Mouse (Mus musculus): Measurements from ENCODE around the gene Gm49333. TPM values are rescaled to one million over a fixed set of nuclear protein-coding genes. Genes with fewer than 3 reads are reported as not detected.
"Not testable (repeated sequence)": the region's sequence is repeated elsewhere in the genome, so short reads cannot be mapped to it uniquely, and the experiment has no call there.

Gm49333 gene
- total RNA-seq, 2 experiments from 2014 or later, result 0.11 to 0.17 TPM

DNA sequence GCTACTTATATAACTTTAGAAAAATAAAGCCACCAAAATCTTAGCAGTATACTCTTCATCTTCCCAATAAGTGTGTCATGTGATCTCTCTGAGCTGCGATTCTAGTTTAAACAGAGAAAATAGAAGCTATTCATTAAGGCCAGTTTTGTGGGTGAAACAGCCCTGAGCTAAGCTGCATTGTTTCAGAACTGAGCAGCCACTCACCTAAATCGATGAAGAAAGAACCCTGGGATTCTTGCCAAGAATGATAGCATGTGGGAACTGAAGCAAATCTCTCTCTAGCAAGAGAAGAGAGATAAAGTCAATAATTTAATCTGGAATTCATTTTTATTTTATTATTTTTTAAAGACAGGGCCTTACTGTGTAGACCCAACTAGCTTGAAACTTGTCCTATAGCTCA lies 11.8 kb downstream of the Gm49333 start:
- DNase-seq (ENCODE audit: low spot score), result no peak

DNA sequence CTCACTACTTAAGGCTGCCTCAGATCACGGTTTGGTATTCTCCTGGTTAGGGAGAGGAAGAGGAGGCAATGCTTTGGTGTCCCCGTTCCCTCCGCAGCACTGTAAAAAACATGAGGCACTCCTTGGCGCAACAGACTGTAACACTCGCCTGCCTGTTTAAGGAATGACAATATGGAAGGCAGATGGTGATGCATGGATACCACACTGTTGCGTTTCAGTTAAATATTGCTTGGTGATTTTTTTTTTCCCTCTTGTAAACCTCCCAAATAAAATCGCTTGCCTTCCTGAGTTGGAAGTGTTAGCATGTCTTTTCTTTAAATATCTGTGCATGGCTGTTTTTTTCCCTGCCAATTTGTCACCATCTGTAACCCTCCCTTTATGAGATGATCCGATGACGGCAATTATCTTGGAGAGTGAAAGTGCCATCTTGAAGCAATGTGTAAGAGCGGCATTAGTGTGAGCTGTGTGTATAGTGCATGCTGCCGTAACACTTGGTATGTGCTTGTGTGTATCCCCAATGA lies 17.5 kb downstream of the Gm49333 start:
- no peak for DNase-seq (ENCODE audit: low spot score)

DNA sequence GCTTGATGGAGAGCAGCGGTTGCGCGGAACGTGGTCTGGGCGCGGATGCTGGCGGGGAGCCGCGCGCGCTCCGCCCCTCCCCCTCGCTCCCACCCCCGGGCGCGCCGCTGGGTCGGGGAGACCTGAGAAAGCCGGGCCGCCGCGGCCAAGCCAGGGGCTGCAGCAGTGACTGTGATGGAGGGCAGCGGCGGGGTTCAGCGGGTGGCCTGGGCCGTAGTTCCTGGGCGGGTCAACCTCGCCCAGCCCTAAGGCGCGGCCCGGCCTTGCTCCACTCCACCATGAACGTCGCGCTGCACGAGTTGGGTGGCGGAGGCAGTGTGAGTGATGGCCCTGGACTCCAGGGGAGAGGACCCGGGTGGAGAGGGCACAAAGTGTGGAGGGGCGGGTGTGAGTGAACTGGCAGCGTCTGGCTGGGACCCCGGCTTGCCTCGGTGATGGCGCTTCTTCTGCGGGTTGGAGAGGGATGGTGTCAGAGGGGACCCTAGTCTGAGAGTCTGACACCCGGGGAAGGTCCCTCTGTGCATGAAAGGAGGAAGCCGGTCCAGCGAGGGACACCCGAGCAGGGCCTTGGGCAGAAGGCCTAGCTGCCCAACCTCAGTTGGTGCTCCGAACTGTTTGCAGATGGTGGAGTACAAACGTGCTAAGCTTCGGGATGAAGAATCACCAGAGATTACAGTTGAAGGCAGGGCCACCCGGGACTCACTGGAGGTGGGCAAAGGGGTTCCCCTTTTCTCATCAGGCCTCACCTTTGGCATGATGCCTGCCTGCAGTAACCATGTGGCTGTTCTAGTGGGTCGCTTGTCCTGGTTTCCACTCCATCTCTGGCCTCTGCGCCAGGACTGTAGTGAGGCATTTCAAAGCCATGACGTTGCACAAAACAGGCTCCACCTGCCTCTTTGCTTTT lies 18.6 kb downstream of the Gm49333 start, which contains the start of gene Ece2:
Ece2 (plus strand) TSS at position 98 of the 904 bp plus-strand sequence.
- no peak for DNase-seq (ENCODE audit: low spot score)

DNA sequence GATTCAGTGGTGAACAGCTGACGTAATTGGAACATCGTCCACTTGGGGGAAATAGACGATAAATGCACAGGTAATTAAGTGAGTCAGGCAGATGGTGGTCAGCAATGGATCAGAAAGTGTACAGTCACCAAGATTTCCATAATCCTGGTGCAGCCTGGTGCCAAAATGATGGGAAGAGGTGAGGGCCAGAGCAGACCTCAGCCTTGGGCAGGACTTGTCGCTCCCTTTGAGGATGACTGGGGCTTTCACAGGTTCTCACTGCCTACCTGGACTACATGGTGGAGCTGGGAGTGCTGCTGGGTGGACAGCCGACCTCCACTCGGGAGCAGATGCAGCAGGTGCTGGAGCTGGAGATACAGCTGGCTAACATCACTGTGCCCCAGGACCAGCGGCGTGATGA lies 26.0 kb downstream of the Gm49333 start:
- DNase-seq (ENCODE audit: low spot score), result no peak

DNA sequence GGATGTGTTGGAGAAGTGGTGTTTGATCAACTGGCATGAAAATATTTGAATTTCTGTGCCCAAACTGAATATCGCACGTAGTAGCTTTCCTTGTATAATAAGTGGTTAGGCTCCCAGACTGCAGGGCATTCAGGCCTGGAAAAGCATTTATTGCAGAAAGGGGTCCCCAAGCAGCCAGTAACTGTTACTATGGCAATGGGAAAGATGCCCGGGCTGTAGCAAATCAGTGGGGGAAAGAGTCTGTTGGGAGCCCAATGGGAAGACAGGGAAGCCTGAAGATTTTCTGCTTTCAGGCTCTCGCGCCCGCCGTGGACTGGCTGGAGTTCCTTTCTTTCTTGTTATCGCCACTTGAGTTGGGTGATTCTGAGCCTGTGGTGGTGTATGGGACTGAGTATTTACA lies 27.0 kb downstream of the Gm49333 start:
- DNase-seq (ENCODE audit: low spot score), result no peak

DNA sequence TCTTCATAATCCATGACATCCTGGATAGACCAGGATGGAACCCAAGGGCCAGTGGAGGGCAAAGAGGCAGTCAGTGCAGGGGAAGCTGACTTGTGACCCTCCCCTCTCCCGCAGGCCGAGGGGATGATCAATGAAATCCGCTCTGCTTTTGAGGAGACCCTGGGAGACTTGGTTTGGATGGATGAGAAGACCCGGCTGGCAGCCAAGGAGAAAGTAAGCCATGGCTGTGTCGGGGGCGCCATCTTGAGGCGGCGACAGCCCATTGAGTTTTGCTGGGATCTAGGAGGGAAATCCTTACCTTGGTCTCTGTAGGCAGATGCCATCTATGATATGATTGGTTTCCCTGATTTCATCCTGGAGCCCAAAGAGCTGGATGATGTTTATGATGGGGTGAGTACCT lies 30.8 kb downstream of the Gm49333 start:
- peak; percentile 68 for DNase-seq (ENCODE audit: low spot score)

DNA sequence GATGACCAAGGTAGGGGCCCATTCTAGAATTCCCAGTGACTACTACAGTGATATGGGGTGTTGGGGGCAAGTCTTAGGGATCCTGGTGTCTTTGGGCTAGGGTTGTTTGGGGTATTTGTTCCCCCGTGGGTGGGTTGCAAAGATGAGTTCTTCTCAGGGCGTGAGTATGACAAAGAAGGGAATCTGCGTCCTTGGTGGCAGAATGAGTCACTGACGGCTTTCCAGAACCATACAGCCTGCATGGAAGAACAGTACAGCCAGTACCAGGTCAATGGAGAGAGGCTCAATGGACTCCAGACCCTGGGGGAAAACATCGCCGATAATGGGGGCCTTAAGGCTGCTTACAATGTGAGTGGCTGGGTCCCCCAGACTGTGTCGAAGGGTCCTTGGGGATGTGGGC lies 32.5 kb downstream of the Gm49333 start:
- no peak for DNase-seq (ENCODE audit: low spot score)

DNA sequence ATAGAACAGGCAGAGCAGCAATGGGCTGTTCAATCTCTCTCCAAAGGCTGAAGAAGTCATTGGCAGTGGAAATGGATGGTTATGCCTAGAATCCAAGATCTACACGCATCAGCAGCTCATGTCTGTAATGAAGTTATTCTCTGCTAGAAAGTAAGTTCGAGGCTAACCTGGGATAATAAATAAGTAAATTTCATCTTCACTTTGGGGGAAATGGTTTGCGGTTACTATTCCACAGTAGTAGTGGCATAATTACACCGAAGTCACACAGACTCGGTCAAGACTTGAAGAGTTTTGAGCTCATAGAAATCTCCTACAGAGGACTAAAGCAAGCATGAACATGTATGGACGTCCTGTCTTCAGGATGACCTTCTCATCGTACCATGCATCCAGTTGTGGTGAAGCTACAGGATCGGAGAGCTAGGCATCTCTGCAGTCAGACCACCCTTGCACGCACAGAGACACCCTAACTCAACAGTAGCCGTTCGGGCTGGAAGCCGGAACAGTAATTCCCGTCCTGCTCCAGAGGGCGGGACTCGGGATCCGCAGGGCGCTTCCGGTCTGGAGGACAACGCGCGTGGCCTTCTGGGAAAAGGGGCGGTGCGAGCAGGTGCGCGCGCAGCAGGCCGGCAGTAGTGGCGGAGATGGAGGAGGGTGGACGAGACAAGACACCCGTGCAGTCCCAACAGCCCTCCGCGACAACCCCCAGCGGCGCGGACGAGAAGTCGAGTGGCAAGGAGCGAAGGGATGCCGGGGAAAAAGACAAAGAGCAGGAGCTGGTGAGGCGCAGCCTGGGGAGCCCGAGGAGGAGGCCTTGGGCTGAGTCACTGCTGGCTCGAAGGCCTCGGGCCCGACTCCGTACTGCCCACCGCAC lies 39.9 kb downstream of the Gm49333 start, which contains the start of gene Psmd2:
Psmd2 (plus strand) TSS at position 577 of the 871 bp plus-strand sequence.
- peak; percentile 97 for DNase-seq (ENCODE audit: low spot score)

DNA sequence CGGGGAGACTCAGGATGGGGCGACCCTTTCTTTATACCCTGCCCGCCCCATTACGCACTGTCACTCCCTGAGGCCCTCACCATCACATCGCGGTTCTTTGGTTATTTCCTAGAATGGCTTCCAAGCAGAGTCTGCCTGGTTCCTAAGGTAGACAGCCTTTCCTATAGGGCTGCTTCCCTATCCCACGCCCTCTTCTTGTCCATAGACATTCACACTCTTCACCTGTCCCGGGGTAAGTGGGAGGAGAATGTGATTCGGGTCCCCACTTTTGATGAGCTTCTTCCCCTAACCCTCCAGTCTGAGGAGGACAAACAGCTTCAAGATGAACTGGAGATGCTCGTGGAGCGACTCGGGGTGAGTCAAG lies 40.5 kb downstream of the Gm49333 start:
- DNase-seq (ENCODE audit: low spot score), result no peak

DNA sequence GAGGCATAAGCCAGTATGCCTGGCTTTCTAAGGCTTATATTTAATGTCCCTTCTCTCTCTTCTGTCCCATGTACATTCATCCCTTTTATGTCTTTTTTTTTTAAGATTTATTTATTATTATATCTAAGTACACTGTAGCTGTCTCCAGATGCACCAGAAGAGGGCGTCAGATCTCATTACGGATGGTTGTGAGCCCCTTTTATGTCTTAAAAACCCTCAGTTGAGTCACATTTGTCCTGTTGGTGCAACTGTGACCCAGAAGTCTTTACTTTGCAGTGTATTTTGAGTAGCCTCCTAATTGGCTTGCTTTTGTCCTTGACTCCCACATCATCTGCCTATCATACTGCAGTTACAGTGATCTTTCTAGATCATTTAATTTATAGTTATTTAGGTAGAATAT lies 41.9 kb downstream of the Gm49333 start:
- no peak for DNase-seq (ENCODE audit: low spot score)

DNA sequence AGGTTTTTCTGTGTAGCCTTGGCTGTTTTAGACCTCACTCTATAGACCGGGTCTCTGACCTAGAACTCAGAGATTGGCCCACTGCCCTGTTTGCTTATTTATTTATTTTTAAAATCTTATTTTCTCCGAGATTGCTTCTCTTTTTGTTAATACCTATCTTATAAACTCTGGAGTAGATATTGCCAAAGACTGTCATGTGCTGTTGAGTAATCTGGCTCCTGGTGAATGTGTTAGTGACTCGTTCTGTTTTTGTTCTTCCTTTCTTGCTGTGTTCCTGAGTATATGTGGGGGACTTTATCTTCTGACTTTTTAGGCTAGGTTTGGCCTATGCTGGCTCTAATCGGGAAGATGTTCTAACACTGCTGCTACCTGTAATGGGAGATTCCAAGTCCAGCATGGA lies 46.3 kb downstream of the Gm49333 start:
- DNase-seq (ENCODE audit: low spot score), result no peak

DNA sequence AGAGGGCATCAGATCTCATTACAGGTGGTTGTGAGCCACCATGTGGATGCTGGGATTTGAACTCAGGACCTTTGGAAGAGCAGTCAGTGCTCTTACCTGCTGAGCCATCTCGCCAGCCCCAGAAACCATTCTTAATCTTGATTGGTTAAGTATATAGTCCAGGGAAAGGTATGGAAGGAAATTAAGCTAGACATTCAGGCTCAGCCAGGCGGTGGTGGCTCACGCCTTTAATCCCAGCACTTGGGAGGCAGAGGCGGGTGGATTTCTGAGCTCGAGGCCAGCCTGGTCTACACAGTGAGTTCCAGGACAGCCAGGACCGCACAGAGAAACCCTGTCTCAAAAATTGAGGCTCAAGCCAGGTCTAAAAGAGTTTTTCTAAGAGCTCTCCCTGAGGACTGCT lies 56.6 kb downstream of the Gm49333 start, which contains the start of gene Eif4g1:
Eif4g1 (plus strand) TSS at position 301 of the 400 bp plus-strand sequence.
- DNase-seq (ENCODE audit: low spot score), result not testable (repeated sequence)

DNA sequence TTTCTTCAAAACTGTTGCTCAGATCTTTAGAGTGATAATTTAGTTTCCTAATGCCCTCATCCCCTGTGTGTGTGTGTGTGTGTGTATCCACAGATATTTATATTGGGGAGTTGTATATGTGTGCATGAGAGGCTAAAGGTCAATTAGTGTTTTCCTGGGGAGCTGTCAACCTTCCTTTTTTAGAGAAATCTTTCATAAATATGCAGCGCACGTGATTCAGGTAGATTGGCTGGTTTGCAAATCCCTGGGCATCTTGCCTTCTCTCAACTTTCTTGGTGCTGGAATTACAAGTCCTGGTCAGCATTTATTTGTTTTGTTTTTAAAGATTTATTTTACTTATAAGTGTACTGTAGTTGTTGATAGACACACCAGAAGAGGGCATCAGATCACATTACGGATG lies 58.9 kb downstream of the Gm49333 start:
- no peak for DNase-seq (ENCODE audit: low spot score)

DNA sequence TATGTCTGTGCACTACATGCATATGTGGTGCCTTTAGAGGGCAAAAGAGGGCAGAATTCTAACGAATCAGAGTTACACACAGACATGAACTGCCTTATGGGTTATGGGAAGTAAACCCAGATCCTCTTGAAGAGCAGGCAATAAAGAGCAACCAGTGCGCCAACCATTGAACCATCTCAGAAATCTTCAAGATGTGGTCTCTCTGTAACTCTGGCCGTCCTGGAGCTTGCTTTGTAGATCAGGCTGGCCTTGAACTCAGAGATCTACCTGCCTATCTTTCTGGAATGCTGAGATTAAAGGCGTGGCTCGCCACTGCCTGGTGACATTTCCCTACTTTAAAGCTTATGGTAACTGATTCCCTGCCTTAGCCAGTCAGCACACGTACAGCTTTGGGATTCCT lies 60.5 kb downstream of the Gm49333 start:
- no peak for DNase-seq (ENCODE audit: low spot score)

DNA sequence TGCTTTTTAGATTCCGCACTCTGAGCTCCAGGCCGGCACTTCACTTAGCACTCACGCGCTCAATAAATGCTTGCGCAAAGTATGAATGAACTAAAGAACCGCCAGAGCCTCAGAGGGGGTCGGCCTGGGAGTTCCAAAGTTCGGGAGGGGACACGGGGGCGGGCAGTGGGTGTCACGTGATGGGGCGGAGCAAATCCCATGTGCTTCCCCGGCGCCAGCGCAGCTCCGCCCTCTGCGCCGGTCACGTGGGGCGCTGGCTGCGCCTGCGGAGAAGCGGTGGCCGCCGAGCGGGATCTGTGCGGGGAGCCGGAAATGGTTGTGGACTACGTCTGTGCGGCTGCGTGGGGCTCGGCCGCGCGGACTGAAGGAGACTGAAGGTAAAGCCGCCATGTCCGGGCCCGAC lies 61.1 kb downstream of the Gm49333 start:
- DNase-seq (ENCODE audit: low spot score), result peak; percentile 96

DNA sequence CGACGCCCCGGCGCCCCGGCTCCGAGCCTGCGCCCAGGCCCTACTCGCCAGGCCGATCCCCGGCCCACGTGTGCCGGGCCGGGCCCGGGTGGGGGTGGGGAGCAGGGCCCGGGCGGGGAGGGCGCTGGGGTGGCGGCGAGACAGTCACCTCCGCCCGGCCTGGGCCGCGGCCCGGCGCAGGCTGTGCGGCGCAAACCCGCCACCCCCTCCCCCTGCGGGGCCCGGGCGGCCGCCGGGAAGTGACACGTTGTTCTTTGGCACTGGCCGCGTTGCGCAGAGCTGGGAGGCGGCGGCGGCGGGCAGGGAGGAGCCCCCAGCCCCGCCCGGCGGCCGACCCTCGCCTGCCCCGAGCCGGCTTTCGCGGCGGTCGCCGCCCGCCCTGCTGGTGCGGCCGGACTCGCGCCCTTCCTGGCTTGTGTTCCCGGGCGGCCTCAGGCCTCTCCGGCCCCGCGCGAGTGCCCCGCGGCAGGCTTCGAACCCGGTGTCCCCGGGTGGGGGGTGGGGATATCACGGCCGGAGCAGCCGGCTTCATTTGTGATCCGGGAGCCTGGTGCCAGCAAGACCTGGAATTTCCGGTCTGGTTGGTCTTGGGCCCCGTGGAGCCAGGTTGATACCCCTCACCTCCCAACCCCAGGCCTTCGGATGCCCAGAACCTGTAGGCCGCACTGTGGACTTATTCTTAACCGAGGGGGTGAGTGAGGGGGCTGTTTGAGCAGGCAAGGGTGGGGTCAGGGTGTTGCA lies 61.7 kb downstream of the Gm49333 start:
- DNase-seq (ENCODE audit: low spot score), result peak; percentile 56

DNA sequence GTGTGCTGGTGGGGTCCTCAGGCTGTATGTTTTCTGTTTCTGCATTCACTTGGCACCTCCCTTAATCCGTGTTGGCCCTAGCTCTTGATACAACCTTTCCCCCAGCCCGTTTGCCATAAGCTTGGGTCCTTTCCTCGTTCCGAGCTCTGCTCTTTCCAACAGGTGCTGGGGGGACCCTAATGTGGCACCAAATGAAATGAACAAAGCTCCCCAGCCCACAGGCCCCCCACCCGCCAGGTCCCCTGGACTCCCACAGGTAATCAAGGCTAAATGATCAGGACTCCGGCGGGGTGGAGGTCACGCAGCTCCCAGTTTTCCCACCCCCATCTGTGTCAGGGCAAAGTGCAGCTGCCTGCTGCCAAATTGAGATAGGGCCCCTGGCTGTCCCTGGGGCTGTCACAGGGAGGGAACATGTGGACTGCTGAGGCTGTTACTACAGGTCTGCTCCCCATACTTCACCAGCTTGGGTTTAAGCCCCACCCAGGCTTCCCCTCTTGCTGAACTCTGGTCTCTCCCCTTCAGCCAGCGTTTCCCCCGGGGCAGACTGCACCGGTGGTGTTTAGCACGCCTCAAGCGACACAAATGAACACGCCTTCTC lies 62.4 kb downstream of the Gm49333 start:
- no peak for DNase-seq (ENCODE audit: low spot score)

DNA sequence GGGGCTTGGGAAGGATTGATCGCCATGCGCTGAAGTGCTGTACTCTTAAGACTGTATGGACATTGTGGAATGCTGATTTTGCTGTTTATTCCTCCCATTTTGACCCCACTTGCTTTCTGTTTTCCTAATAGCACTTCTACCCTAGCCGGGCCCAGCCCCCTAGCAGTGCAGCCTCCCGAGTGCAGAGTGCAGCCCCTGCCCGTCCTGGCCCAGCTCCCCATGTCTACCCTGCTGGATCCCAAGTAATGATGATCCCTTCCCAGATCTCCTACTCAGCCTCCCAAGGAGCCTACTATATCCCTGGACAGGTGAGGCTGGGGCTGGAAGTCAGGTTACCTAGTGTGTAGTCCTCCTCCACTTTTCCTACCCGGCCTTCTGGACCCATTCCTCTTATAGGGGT lies 63.8 kb downstream of the Gm49333 start:
- DNase-seq (ENCODE audit: low spot score), result no peak

DNA sequence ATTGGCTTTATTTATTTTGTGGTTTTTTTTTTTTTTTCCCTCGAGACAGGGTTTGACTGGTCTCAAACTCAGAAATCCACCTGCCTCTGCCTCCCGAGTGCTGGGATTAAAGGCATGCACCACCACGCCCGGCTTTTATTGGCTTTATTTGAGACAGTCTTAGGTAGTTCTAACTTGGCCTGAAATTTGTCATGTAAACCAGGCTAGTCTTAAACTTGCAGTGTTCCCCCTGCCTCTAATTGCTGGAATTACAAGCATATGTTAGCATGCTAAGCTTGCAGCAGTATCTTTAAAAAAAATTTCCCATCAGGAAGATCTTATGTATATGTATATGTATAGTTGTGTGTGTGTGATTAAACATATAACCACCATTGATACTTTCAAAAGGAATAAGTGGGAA lies 65.3 kb downstream of the Gm49333 start:
- no peak for DNase-seq (ENCODE audit: low spot score)

DNA sequence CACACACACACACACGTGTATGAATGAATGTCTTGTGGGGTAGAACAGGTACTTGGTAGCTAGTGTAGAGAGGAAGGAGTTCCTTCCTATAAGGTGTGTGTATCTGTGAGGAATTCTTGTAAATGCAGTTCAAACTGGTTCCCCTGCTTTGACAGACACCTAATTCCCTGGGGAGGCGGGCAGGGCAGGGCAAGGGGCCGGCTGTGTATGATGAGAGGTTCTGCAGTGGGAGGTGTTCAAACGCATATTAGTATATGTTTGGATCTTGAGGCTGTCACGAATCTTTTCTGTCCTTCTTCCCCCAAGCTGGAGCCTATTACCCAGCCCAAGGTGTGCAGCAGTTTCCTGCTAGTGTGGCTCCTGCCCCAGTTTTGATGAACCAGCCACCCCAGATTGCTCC lies 66.0 kb downstream of the Gm49333 start:
- no peak for DNase-seq (ENCODE audit: low spot score)

Data from gastrocnemius, adult 18-20 months (tissue).